Mouse (Mus musculus) T-helper 1 cell (primary cell): ENCODE data around the gene Rhox12.

Experiments
- in situ Hi-C: fragments of 300-600 bp; cut with MboI, MseI; formaldehyde crosslinking; loops from one replicate; pipeline ENCODE4 v1.15.1; 2025; ENCODE audit warnings: high pct_unique_total_duplicates

The Rhox12 gene

DNA sequence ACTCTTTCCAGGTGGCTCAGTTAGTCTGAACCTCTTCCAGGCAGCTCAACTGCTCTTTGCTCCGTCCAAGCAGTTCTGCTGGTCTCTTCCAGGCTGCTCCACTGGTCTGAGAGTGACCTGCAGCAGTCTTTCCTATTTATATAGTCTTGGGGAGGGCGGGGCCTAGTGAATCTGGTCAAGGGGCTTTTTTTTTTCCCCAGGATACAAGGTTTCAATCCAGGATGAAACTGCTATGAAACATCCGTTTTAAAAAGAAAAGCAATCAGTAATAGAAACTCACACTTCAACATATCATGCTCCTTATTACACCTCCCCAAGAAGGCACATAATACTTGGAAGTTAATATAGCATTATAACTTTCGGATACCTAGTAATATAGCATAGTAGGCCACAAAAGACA lies at the start of gene Rhox12:
TSS of gene Rhox12 (minus strand) at position 101 of the 400 bp plus-strand sequence.
- in situ Hi-C loops = no loop called here

DNA sequence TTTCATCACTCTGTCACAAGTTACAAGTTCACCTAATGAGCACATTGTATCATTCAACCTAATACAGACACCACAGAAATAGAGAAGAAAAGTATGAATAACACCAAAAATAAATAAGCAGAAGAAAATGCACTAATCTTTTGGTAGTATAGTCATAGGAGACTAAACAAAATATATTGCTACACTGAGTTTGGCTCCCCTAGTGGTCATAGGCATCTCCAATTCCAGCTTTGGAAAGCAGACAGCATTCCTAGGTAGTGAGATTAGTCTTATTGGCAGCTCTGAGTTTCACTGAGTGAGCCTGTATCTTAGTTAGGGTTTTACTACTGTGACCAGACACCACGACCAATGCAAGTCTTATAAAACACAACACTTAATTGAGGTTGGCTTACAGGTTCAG lies 48.4 kb upstream of the Rhox12 start:
- in situ Hi-C loops = no loop called here

DNA sequence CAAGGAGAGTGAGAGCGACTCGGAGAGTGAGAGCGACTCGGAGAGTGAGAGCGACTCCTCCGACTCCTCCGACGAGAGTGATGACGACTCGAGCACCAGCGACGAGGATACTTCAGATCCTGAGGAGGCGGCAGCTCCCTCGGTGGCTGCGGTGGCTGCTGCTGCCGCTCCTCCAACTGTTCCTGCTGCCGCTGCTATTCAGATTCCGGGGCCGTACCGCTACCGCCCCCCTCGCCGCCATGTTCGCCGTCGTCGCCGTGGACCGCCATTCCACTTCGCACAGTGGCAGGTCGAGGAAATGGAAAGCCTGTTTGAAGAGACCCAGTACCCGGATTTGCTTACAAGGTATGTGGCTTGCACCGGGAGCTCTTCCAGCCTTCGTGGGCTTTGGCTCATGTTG lies 10.8 kb upstream of the Rhox12 start:
- in situ Hi-C loops = no loop called here

DNA sequence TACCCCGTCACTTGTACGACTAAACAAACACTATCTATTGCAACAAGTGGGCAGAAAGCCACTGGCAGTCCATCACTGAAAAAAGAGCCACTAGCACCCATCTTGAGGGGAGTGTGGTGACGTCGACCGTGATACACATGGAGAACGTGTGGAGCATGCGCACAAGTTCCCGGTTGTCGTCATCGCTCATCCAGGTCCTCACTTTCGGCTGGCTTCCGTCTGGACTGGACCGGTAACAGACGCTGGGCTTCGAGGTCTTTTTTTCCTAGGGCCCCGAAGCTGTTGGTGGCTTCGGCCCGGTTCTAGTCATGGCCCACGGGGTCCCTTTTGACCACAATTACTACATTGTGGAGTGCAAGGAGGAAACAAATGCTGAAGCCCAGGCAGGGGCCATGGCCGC lies 10.3 kb upstream of the Rhox12 start, which contains the start of gene Rhox13:
TSS of gene Rhox13 (plus strand) at position 238 of the 400 bp plus-strand sequence.
- in situ Hi-C loops = no loop called here

DNA sequence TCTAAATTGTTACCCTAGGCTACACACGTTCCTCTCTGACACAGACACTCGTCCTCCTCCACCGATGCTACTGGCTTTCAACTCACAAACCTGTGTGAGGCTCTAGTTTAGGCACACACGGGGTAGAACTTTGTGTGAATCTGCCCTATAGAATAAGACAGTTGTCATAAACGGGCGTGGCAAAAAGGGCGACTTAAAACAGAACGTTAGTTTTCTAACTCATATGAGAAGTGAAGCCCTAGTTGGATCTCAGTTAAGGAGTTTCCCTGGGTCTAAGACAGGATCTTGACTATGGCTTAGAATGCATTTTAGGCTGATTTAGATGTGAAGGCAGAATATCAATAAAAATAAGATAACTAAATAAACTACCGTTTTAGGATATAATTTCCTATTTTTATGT lies 25.7 kb downstream of the Rhox12 start, which contains the start of gene Rhox11:
TSS of gene Rhox11 (minus strand) at position 101 of the 400 bp plus-strand sequence.
- in situ Hi-C loops = no loop called here

DNA sequence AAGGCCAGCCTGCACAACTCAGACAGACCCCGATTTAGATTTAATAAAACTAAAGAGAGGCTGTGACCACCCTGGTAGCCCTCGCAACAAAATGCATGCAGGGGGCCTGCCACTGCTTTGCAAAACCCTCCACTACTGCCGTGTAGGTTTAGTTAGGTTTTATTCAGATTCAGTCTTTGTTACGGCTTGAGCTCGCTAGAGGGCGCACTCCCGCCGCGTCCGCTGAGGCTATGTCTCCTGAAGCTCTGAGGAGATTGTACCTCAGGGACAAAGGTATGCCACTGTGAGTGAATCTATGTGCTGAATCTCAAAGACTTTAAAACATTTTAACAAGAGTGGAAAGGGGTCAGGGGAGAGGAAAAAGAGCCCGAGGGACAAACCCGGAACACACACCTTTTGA lies 26.5 kb downstream of the Rhox12 start:
- in situ Hi-C loops = no loop called here

DNA sequence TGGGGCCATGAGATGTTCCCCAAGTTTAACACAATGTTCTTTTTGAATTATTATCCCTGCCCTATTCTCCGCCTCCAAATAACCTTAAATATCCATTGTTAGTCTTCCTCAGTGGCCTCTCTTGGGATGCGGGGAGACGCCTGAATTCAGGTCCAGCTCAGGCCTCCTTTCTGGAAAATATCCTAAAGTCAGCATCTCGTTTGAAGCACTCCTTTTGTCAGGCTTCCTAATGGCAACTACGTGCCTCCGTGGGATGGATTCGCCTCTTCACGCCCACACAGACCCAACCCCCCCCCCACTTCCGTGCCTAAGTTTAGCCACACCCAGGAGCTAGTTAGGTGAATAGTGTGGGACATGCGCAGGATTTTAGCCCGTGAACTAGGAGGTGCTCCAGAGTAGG lies 44.5 kb downstream of the Rhox12 start, which contains the start of gene Rhox10:
TSS of gene Rhox10 (plus strand) at position 301 of the 400 bp plus-strand sequence.
- in situ Hi-C loops = no loop called here

DNA sequence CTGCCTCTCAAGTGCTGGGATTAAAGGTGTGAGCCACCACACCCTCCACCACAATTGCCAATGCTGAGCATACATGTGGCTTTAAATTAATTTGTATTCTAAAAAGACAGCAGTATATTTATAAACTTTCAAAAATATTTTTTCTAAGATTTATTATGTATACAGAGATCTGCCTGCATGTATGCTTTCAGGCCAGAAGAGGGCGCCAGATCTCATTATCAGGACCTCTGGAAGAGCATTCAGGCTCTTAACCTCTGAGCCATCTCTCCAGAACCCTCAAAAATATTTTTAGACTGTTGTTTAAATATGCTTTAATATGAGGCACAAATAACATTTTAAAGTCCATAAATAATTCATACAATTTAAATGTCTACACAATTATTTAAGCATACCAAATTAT lies 49.2 kb downstream of the Rhox12 start:
- in situ Hi-C loops = no loop called here
